Mouse (Mus musculus) kidney, embryonic 16.5 days (tissue): ENCODE measurements around the gene Cyp20a1. TPM values are rescaled to one million over a fixed set of nuclear protein-coding genes. Genes with fewer than 3 reads are reported as not detected.

Experiments used
- ATAC-seq: fragments of 200-750 bp; cut with Nextera tagmentation; 2 replicates; pipeline ENCODE4 v1.8.0; 2017; ENCODE audit warnings: moderate TSS enrichment; ENCODE audit not compliant: low FRiP score, low TSS enrichment
- H3K27ac ChIP-seq: fragments of 300-500 bp; sonication (generic); 2 replicates; pipeline ENCODE4 v1.5.1; 2014; ENCODE audit warnings: low read length
- H3K27me3 ChIP-seq: fragments of 300-500 bp; sonication (generic); 2 replicates; pipeline ENCODE4 v1.6.1; 2014; ENCODE audit warnings: low read length, control low read depth, mixed read lengths; ENCODE audit not compliant: insufficient read depth
- H3K36me3 ChIP-seq: fragments of 300-500 bp; sonication (generic); 2 replicates; pipeline ENCODE4 v1.6.1; 2014; ENCODE audit warnings: low read length, control low read depth, mixed read lengths; ENCODE audit not compliant: insufficient read depth
- H3K4me1 ChIP-seq: fragments of 300-500 bp; sonication (generic); 2 replicates; pipeline ENCODE4 v1.6.1; 2014; ENCODE audit warnings: low read length, control low read depth, mixed read lengths; ENCODE audit not compliant: insufficient read depth
- H3K4me2 ChIP-seq: fragments of 300-500 bp; sonication (generic); replicated peaks from 2 replicates; pipeline ENCODE4 v1.6.1; 2014; ENCODE audit warnings: low read depth, low read length
- H3K4me3 ChIP-seq: fragments of 300-500 bp; sonication (generic); 2 replicates; pipeline ENCODE4 v1.5.1; 2014; ENCODE audit warnings: mild to moderate bottlenecking, low read length
- H3K9ac ChIP-seq: fragments of 300-500 bp; sonication (generic); replicated peaks from 2 replicates; pipeline ENCODE4 v1.6.1; 2014; ENCODE audit warnings: low read length
- H3K9me3 ChIP-seq: fragments of 300-500 bp; sonication (generic); 2 replicates; pipeline ENCODE4 v1.6.1; 2016; ENCODE audit warnings: low read length, control low read depth
- WGBS: fragments of 180-500 bp; shearing (Covaris S2); extraction: QIAGEN DNeasy Blood & Tissue Kit; methylation state at CpG from one replicate; pipeline ENCODE4 v1.1.7; 2014; 5-methylcytosine and 5-hydroxymethylcytosine counted together
- polyA plus RNA-seq: library from polyadenylated mRNA; unstranded; fragments of >200 nt; fragmentation: Nextera tagmentation; extraction: Ambion mirVana; gene quantifications from 2 replicates; pipeline ENCODE4 v1.2.1, GENCODE M21; 2015

Gene Cyp20a1
- polyA plus RNA-seq, 1 experiment from 2014 or later, result 20.8 TPM

GRCm38 (mm10) chr1:60432497-60432896 is 89.4 kb downstream of the Cyp20a1 start:
- Histone ChIP-seq H3K4me3 (no peak overlapping the region), H3K4me2 (no peak overlapping the region), H3K36me3 (peaks cover 7% of the 10 kb centered on the region; the same call in 1 of the 2 replicates), H3K4me1 (no peaks in the 10 kb centered on the region), H3K9me3 (0 out of 2 replicates have a peak, but pooled peaks cover 5% of the 10 kb centered on the region), H3K27me3 (no peaks in the 10 kb centered on the region), H3K9ac (no peak overlapping the region), H3K27ac (no peak overlapping the region)
- no peak for ATAC-seq
- 24% methylated on average over 1 of the region's 1 CpGs for WGBS

Other genes with a start within 250 kb of the Cyp20a1 start
- gene Carf, start 245.1 kb upstream of the Cyp20a1 start, polyA plus RNA-seq, result 5.1 and 6.5 TPM in 2 replicates
- 58.4 and 58.8 TPM in 2 replicates for gene Wdr12, start 244.7 kb upstream of the Cyp20a1 start, polyA plus RNA-seq
- 6.4 and 9.2 TPM in 2 replicates for gene Nbeal1, start 162.7 kb upstream of the Cyp20a1 start, polyA plus RNA-seq
- 25.4 and 34.8 TPM in 2 replicates for gene Abi2, start 66.3 kb downstream of the Cyp20a1 start, polyA plus RNA-seq
- 36.3 and 37.8 TPM in 2 replicates for gene Raph1, start 223.8 kb downstream of the Cyp20a1 start, polyA plus RNA-seq